Mouse (Mus musculus) retina, postnatal 7 days (tissue): ENCODE data around the gene Gm29609.

ENCODE experiments used
- DNase-seq: peaks from one replicate; pipeline ENCODE4 v3.0.0-alpha.2; 2012; ENCODE audit warnings: low read depth, low spot score

Gene Gm29609

DNA sequence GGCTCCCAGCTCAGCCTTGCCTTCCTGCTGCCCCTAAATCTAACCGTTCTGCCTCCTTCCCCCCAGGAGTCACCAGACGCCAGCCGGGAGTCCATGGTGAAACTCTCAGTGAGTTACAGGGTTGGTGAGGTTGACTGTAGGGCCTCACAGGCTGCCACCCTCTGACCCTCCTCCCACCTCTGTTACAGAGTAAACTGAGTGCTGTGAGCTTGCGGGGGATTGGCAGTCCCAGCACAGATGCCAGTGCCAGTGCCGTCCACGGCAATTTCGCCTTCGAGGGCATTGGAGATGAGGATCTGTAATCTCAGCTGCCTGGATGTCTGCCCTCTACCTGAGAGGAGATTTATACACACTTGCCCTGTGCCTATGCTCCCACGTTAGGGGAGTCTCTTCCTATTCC is 18.5 kb upstream of the Gm29609 start:
- DNase-seq = no peak

DNA sequence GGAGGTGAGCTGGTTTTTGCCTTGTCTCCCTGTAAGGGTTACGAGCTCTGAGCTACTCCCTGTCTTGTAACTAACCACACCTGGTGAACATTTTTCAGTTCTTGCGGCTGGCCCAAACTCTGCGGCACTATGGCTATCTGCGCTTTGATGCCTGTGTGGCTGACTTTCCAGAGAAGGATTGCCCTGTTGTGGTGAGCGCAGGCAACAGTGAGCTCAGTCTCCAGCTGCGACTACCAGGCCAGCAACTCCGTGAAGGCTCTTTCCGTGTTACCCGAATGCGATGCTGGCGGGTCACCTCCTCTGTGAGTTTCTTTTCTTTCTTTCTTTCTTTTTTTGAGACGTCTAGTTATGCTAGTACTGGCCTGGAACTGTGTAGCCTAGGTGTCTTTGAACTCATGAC is 17.4 kb upstream of the Gm29609 start:
- DNase-seq = no peak

GRCm38 (mm10) chr5:31196207-31196606 is 16.5 kb upstream of the Gm29609 start:
- no peak for DNase-seq

GRCm38 (mm10) chr5:31195671-31196070 is 16.0 kb upstream of the Gm29609 start:
- no peak for DNase-seq

- DNase-seq = no peak
Observed at GRCm38 (mm10) chr5:31194486-31195485, 15.1 kb upstream of the Gm29609 start.

GRCm38 (mm10) chr5:31193631-31194281 is 14.0 kb upstream of the Gm29609 start:
- no peak for DNase-seq

GRCm38 (mm10) chr5:31192939-31193630 is 13.4 kb upstream of the Gm29609 start, which contains the start of the genes Snx17 and Eif2b4:
Snx17 (plus strand) TSS chr5:31193227.
Eif2b4 (minus strand) TSS chr5:31193430.
- DNase-seq = peak; percentile 99

- DNase-seq = no peak
Observed at GRCm38 (mm10) chr5:31192045-31192938, 12.6 kb upstream of the Gm29609 start.

- DNase-seq = no peak
Observed at GRCm38 (mm10) chr5:31190201-31190600, 10.5 kb upstream of the Gm29609 start.

DNA sequence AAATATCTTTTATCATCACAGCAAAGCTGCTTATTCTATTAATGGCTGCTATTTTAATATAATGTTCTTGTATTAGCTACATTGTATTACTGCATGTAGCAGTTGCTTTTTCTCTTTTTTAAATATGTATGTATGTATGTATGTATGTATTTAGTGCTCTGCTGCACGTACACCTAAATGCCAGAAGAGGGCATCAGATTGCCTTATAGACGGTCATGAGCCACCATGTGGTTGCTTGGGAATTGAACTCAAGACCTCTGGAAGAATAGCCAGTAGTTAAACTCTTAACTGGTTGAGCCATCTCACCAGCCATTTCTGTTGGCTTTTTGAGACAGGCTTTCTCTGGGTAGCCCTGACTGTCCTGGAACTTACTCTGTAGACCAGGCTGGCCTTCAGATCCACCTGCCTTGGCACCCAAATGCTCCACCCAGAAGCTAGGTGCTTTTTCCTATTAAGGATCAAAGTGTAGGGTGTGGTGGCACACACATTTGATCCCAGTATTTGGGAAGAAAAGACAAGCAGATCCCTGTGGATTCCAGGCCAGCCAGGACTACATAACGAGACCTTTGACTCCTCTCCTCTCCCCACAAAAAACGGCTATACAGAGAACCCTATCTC is 8.6 kb upstream of the Gm29609 start:
- DNase-seq = no peak

GRCm38 (mm10) chr5:31183678-31184077 is 4.0 kb upstream of the Gm29609 start:
- no peak for DNase-seq

DNA sequence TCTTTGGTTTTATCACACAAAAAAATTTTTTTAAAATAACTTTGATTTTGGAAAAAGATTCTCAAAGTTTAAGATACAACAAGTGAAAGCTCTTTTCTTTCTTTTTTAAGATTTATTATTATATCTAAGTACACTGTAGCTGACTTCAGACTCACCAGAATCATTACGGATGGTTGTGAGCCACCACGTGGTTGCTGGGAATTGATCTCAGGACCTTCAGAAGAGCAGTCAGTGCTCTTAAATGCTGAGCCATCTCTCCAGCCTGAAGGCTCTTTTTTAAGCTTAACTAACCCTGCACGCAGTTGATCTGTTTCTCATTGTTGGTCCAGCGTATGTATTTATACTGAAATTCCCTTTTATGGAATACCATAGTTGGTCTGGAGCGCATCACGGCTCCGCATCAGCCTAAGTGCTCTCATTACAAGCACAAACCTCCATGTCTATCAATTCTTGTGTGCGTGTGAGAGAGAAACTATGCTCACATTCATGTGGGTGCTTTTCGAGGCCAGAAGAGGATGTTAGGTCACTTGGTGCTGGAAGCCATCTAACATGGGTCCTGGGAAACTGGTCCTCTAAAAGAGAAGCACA is 1.6 kb upstream of the Gm29609 start:
- DNase-seq = no peak

DNA sequence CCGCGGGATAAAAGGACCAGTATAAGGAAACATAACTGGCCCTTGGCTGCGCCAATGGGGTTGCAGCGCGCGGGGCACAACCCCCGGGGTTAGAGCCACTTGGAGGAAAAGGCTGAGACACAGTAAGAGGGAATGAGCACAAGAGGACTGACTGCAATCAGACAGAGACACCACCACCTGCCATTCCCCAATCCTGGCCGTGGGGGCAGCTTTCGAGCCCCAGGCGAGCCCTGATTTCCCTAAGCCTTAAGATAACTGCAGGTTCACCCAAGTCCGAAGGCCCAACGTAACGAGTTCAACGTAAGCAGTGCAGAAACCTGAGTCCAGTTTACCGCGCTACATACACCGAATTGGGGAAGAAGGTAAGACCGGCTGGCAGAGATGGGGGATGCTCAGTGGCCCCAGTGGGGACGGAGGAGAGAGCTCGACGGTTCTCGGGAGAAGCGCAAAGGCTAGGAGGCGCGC is 378 bp downstream of the Gm29609 start:
- DNase-seq = no peak

DNA sequence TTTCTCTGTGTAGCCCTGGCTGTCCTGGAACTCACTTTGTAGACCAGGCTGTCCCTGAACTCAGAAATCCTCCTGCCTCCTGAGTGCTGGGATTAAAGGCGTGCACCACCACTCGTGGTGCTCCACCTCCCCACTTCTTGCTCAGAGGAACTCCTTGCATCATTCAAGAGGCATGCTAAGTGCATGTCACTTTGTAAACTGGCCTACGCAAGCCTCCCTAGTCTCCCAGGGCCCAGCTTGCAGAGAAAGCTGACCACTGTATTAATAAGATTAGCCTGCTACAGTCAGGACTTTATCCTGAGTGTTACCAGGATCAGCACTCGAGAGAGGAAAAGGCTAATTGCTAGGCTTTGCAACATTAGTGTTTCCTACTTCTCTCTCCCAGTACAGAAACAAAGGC is 11.1 kb downstream of the Gm29609 start:
- DNase-seq = no peak

GRCm38 (mm10) chr5:31164878-31165277 is 14.8 kb downstream of the Gm29609 start:
- DNase-seq = no peak

DNA sequence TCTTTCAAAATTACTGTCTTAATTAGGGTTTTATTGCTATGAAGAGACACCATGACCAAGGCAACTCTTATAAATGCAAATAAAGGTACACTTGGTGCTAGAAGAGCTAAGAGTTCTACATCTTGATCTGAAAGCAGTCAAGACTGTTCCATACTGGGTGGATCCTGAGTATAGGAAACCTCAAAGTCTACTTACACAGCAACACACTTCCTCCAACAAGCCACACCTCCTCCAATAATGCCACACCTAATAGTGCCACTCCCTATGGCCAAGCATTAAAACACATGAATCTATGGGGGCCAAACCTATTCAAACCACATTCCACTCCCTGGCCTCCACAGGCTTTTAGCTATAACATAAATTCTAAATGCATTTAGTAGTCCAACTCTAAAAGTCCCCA is 17.2 kb downstream of the Gm29609 start:
- DNase-seq = no peak

GRCm38 (mm10) chr5:31154152-31154553 is 25.6 kb downstream of the Gm29609 start, which contains the start of gene Mpv17:
Mpv17 (minus strand) TSS chr5:31154251.
- peak; percentile 53 for DNase-seq

GRCm38 (mm10) chr5:31153516-31154151 is 26.1 kb downstream of the Gm29609 start:
- no peak for DNase-seq

DNA sequence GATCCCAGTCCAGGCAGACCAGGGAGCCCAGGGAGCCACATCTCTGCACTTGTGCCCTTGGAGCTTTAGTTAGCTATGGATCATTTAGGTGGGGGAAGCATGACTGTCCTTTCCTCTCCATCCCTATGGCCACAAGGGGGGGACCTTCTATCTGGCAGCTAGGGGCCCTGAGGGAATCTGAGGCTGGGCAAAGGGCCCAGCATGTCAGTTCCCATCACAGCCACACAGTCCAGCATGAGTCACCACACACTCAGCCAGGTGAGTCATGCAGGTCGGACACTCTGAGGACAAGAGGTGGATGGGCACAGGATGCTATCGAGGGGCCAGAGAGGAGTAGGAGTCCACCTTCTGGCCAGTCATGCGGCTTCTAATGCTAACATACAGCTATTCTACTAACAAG is 28.0 kb downstream of the Gm29609 start:
- DNase-seq = no peak
